Mouse (Mus musculus) limb, embryonic 14.5 days (tissue): ENCODE results near the gene Gm11146. TPM values are rescaled to one million over a fixed set of nuclear protein-coding genes. Genes with fewer than 3 reads are reported as not detected.

Source experiments
- ATAC-seq: fragments of 200-750 bp; cut with Nextera tagmentation; 2 replicates; pipeline ENCODE4 v1.8.0; 2017; ENCODE audit warnings: low read depth, moderate number of reproducible peaks, moderate TSS enrichment; ENCODE audit not compliant: low FRiP score
- DNase-seq: peaks from one replicate; pipeline ENCODE4 v3.0.0-alpha.2; 2015; ENCODE audit warnings: low spot score
- H3K27ac ChIP-seq: fragments of 300-500 bp; sonication (generic); replicated peaks from 2 replicates; pipeline ENCODE4 v1.5.1; 2014; ENCODE audit warnings: low read depth, mild to moderate bottlenecking, low read length, moderate library complexity, mixed read lengths
- H3K27me3 ChIP-seq: fragments of 300-500 bp; sonication (generic); 2 replicates; pipeline ENCODE4 v1.6.1; 2014; ENCODE audit warnings: low read length, mixed read lengths; ENCODE audit not compliant: control insufficient read depth, insufficient read depth
- H3K36me3 ChIP-seq: fragments of 300-500 bp; sonication (generic); 2 replicates; pipeline ENCODE4 v1.6.1; 2014; ENCODE audit warnings: mild to moderate bottlenecking, low read length, moderate library complexity, mixed read lengths; ENCODE audit not compliant: control insufficient read depth, insufficient read depth
- H3K4me1 ChIP-seq: fragments of 300-500 bp; sonication (generic); 2 replicates; pipeline ENCODE4 v1.6.1; 2014; ENCODE audit warnings: antibody characterized with exemption, low read length, mixed read lengths; ENCODE audit not compliant: control insufficient read depth, insufficient read depth
- H3K4me2 ChIP-seq: fragments of 300-500 bp; sonication (generic); replicated peaks from 2 replicates; pipeline ENCODE4 v1.6.1; 2014; ENCODE audit warnings: low read depth, mild to moderate bottlenecking, low read length, moderate library complexity; ENCODE audit not compliant: severe bottlenecking
- H3K4me3 ChIP-seq: fragments of 300-500 bp; sonication (generic); replicated peaks from 2 replicates; pipeline ENCODE4 v1.5.1; 2014; ENCODE audit warnings: low read length
- H3K9ac ChIP-seq: fragments of 300-500 bp; sonication (generic); 2 replicates; pipeline ENCODE4 v1.6.1; 2014; ENCODE audit warnings: mild to moderate bottlenecking, low read depth, low read length, moderate library complexity; ENCODE audit not compliant: severe bottlenecking
- H3K9me3 ChIP-seq: fragments of 300-500 bp; sonication (generic); 2 replicates; pipeline ENCODE4 v1.6.1; 2016; ENCODE audit warnings: low read length; ENCODE audit not compliant: control insufficient read depth
- POLR2A ChIP-seq: fragments of 200-500 bp; IDR thresholded peaks from 2 replicates; pipeline ENCODE4 v1.8.0; 2012; ENCODE audit warnings: inconsistent platforms, mild to moderate bottlenecking, moderate library complexity, borderline replicate concordance; ENCODE audit not compliant: insufficient read depth, insufficient read length; ENCODE audit errors: extremely low read depth
- WGBS: fragments of 180-500 bp; shearing (Covaris S2); extraction: QIAGEN DNeasy Blood & Tissue Kit; methylation state at CpG from one replicate; pipeline ENCODE4 v1.1.7; 2014; 5-methylcytosine and 5-hydroxymethylcytosine counted together
- polyA plus RNA-seq, 2 experiments: library from polyadenylated mRNA; depleted of rRNA in 1 of 2; stranded (reverse) in 1 of 2; unstranded in 1 of 2; fragments of >200 nt; fragmentation: Nextera tagmentation in 1 of 2; extraction: Ambion mirVana in 1 of 2; gene quantifications; 2 replicates each; pipeline versions ENCODE4 v1.2.1 to v1.2.3; 2012 to 2014

The Gm11146 gene
- polyA plus RNA-seq, 2 experiments = not detected

GRCm38 (mm10) chr16:77622681-77623080, 20.8 kb upstream of the Gm11146 start:
- no peak for TF ChIP-seq POLR2A
- Histone ChIP-seq H3K4me1 (peaks cover 8% of the 10 kb centered on the region; the same call in 1 of the 2 replicates), H3K9me3 (no peaks in the 10 kb centered on the region), H3K36me3 (no peaks in the 10 kb centered on the region), H3K27ac (no peak overlapping the region), H3K4me3 (no peak overlapping the region), H3K4me2 (no peak overlapping the region), H3K27me3 (no peaks in the 10 kb centered on the region), H3K9ac (no peak overlapping the region)
- WGBS = 24% methylated on average over 5 of the region's 5 CpGs
- no peak for ATAC-seq
- DNase-seq = peak; percentile 72

- H3K9me3 ChIP-seq = no peaks in the 10 kb centered on the region
- no peak overlapping the region for H3K4me2 ChIP-seq
- H3K36me3 ChIP-seq = peaks cover 8% of the 10 kb centered on the region; the same call in 1 of the 2 replicates
- no peaks in the 10 kb centered on the region for H3K4me1 ChIP-seq
- no peak for TF ChIP-seq POLR2A
- 62% methylated on average over 2 of the region's 2 CpGs for WGBS
- DNase-seq = no peak
- no peak overlapping the region for H3K4me3 ChIP-seq
- H3K9ac ChIP-seq = no peak overlapping the region
- no peak overlapping the region for H3K27ac ChIP-seq
- no peak for ATAC-seq
- no peaks in the 10 kb centered on the region for H3K27me3 ChIP-seq
Measured at GRCm38 (mm10) chr16:77602581-77602980, 687 bp upstream of the Gm11146 start.

GRCm38 (mm10) chr16:77598787-77599186, 3.1 kb downstream of the Gm11146 start:
- no peak overlapping the region for H3K27ac ChIP-seq
- TF ChIP-seq POLR2A = no peak
- no peak overlapping the region for H3K4me2 ChIP-seq
- H3K9ac ChIP-seq = no peak overlapping the region
- no peaks in the 10 kb centered on the region for H3K9me3 ChIP-seq
- WGBS = 93% methylated on average over 8 of the region's 8 CpGs
- ATAC-seq (no peak), DNase-seq (no peak)
- peaks cover 8% of the 10 kb centered on the region; the same call in 1 of the 2 replicates for H3K36me3 ChIP-seq
- H3K27me3 ChIP-seq = no peaks in the 10 kb centered on the region
- no peak overlapping the region for H3K4me3 ChIP-seq
- 0 out of 2 replicates have a peak, but pooled peaks cover 3% of the 10 kb centered on the region for H3K4me1 ChIP-seq

- no peak overlapping the region for H3K4me3 ChIP-seq
- H3K4me2 ChIP-seq = no peak overlapping the region
- H3K27ac ChIP-seq = no peak overlapping the region
- ATAC-seq (no peak), DNase-seq (no peak)
- 0 out of 2 replicates have a peak, but pooled peaks cover 1% of the 10 kb centered on the region for H3K9me3 ChIP-seq
- H3K4me1 ChIP-seq = peaks cover 9% of the 10 kb centered on the region; the same call in 1 of the 2 replicates
- TF ChIP-seq POLR2A = no peak
- H3K27me3 ChIP-seq = no peaks in the 10 kb centered on the region
- H3K9ac ChIP-seq = no peak overlapping the region
- WGBS = 86% methylated on average over 5 of the region's 5 CpGs
- peaks cover 8% of the 10 kb centered on the region; the same call in 1 of the 2 replicates for H3K36me3 ChIP-seq
Measured at GRCm38 (mm10) chr16:77596556-77596955, 5.3 kb downstream of the Gm11146 start.

GRCm38 (mm10) chr16:77595661-77596060, 6.2 kb downstream of the Gm11146 start:
- Histone ChIP-seq H3K36me3 (peaks cover 8% of the 10 kb centered on the region; the same call in 1 of the 2 replicates), H3K4me3 (no peak overlapping the region), H3K9ac (no peak overlapping the region), H3K4me2 (no peak overlapping the region), H3K27ac (no peak overlapping the region), H3K9me3 (0 out of 2 replicates have a peak, but pooled peaks cover 7% of the 10 kb centered on the region), H3K27me3 (no peaks in the 10 kb centered on the region), H3K4me1 (peaks cover 9% of the 10 kb centered on the region; the same call in 1 of the 2 replicates)
- ATAC-seq (no peak), DNase-seq (no peak)
- 70% methylated on average over 7 of the region's 7 CpGs for WGBS
- no peak for TF ChIP-seq POLR2A
